In the genomic region with DNA sequence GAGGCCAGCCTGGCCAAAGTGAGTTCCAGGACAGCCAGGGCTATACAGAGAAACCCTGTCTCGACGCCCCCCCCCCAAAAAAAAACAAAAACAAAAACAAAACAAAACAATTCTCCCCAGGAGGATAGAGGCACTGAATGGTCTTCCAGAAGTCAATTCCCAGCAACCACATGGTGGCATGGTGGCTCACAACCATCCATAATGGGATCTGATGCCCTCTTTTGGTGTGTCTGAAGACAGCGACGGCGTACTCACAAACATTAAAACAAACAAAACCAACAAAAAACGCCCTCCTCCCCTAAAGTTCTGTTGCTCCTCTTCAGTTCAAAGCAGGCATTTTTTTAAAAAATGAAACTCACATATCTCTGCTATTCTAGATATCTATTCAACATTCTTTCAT, we compare ENCODE assay signal across 8 mouse cellular contexts. TPM values are rescaled to one million over a fixed set of nuclear protein-coding genes. Genes with fewer than 3 reads are reported as not detected.
A peak's percentile ranks its signal among the peaks of the same experiment; 100 is the strongest.
DNase-seq lines count a peak whose midpoint lies in the region; ATAC-seq lines count a peak whose summit lies in the region.

No protein-coding gene starts in this region.

- H3K9ac ChIP-seq in forebrain, embryonic 12.5 days: peak overlapping the region; percentile 87

- H3K4me1 ChIP-seq in heart, embryonic 10.5 days: peaks cover 4% of the 10 kb centered on the region; the same call in 1 of the 2 replicates
- peaks cover 6% of the 10 kb centered on the region for H3K4me1 ChIP-seq in forebrain, embryonic 12.5 days

- peak overlapping the region; percentile 60 for H3K4me2 ChIP-seq in forebrain, embryonic 12.5 days

- no peaks in the 10 kb centered on the region for H3K27me3 ChIP-seq in heart, embryonic 10.5 days (ENCODE audit: insufficient read depth, poor library complexity, severe bottlenecking)
- H3K27me3 ChIP-seq in forebrain, embryonic 12.5 days: no peaks in the 10 kb centered on the region

- H3K36me3 ChIP-seq in heart, embryonic 10.5 days: peaks cover 7% of the 10 kb centered on the region; the same call in 1 of the 2 replicates
- 0 out of 2 replicates have a peak, but pooled peaks cover 3% of the 10 kb centered on the region for H3K36me3 ChIP-seq in forebrain, embryonic 12.5 days (replicated peaks)

- DNase-seq in heart, embryonic 10.5 days (ENCODE audit: low spot score): no peak
- DNase-seq in heart, adult 8-10 months (ENCODE audit: low spot score): no peak
- peak; percentile 46 for DNase-seq in NIH3T3 (ENCODE audit: low read depth)
- peak; percentile 13 for DNase-seq in large intestine, adult 2 months (ENCODE audit: low read depth, low spot score)
- peak; percentile 21 for DNase-seq in neural tube, embryonic 10.5 days (ENCODE audit: extremely low spot score, low spot score)
- DNase-seq in natural killer cell, adult 2 months (ENCODE audit: low spot score in 2 of 2): no peak

- 10% methylated on average over 6 of the region's 6 CpGs for WGBS in heart, embryonic 10.5 days
- 13% methylated on average over 6 of the region's 6 CpGs for WGBS in forebrain, embryonic 12.5 days
- 0% methylated on average over 6 of the region's 6 CpGs for WGBS in large intestine, adult 2 months

- ATAC-seq in forebrain, embryonic 12.5 days (ENCODE audit: low FRiP score): no peak
- ATAC-seq in monocyte, adult 5-6 weeks (replicated peaks; ENCODE audit: insufficient number of reproducible peaks, low FRiP score, low TSS enrichment, poor library complexity, severe bottlenecking): no peak

- no peaks in the 10 kb centered on the region for H3K9me3 ChIP-seq in heart, embryonic 10.5 days
- H3K9me3 ChIP-seq in forebrain, embryonic 12.5 days: no peaks in the 10 kb centered on the region

- peak overlapping the region; percentile 86 for H3K4me3 ChIP-seq in heart, embryonic 10.5 days
- peak overlapping the region; percentile 80 for H3K4me3 ChIP-seq in forebrain, embryonic 12.5 days (replicated peaks)

- peak overlapping the region; percentile 97 for H3K27ac ChIP-seq in heart, embryonic 10.5 days
- H3K27ac ChIP-seq in forebrain, embryonic 12.5 days: no peak overlapping the region

RNA-seq across cellular contexts. Expression of a gene that starts 0.9 kb away (rescaled TPM):
- polyA plus RNA-seq in heart, embryonic 10.5 days (2016; fragmentation: Nextera tagmentation; extraction: Ambion mirVana): 67.2 and 74.6 TPM in 2 replicates
- 100 to 1,000 TPM in 3 of 4 experiments, 10 to 100 TPM in 1; 96.2 to 105 (median 100) TPM for total RNA-seq in heart, adult 8-10 months (2022)
- polyA plus RNA-seq in forebrain, embryonic 12.5 days (2016; fragmentation: Nextera tagmentation; extraction: Ambion mirVana): 77.8 and 80.5 TPM in 2 replicates
- polyA plus RNA-seq in large intestine, adult 2 months (2012; rRNA removed): 7.0 and 10.9 TPM in 2 replicates
- 45.5 to 79.9 TPM (median 51.2 TPM) in 3 replicates for total RNA-seq in monocyte, adult 5-6 weeks (2017)

RNA-seq across cellular contexts. Expression of a gene that starts 55.1 kb away (rescaled TPM):
- 44.5 and 53.1 TPM in 2 replicates for polyA plus RNA-seq in heart, embryonic 10.5 days (2016; fragmentation: Nextera tagmentation; extraction: Ambion mirVana)
- total RNA-seq in heart, adult 8-10 months (2022): 10 to 100 TPM; 40.2 to 43.6 (median 42.0) TPM
- 38.6 and 42.3 TPM in 2 replicates for polyA plus RNA-seq in forebrain, embryonic 12.5 days (2016; fragmentation: Nextera tagmentation; extraction: Ambion mirVana)
- 18.2 and 19.7 TPM in 2 replicates for polyA plus RNA-seq in large intestine, adult 2 months (2012; rRNA removed)
- total RNA-seq in monocyte, adult 5-6 weeks (2017): 4.9 to 16.2 TPM (median 8.0 TPM) in 3 replicates

Comparison
In these comparisons a context has a peak if more than half of its experiments do, and no peak if none do; other contexts are left out.
1. DNase-seq: peak in NIH3T3 (single experiment), large intestine, adult 2 months (single experiment) and neural tube, embryonic 10.5 days (single experiment); none in heart, embryonic 10.5 days (single experiment), heart, adult 8-10 months (single experiment) and natural killer cell, adult 2 months (0 of 2).